Mouse (Mus musculus): ENCODE measurements around the gene Oxsr1. TPM values are rescaled to one million over a fixed set of nuclear protein-coding genes. Genes with fewer than 3 reads are reported as not detected.

Gene Oxsr1
- total RNA-seq, 2 experiments from 2014 or later, result 30.2 to 31.2 TPM

- TF ChIP-seq CTCF (conservative IDR thresholded peaks at IDR 0.05), result no peak
- DNase-seq (ENCODE audit: low spot score in 2 of 2), result no peak
- Histone ChIP-seq H3K4me3 (no peak overlapping the region), H3K27ac (no peak overlapping the region)
Measured at GRCm38 (mm10) chr9:119214601-119215000, 107.6 kb downstream of the Oxsr1 start.

GRCm38 (mm10) chr9:119212996-119213395, 109.2 kb downstream of the Oxsr1 start:
- no peak for TF ChIP-seq CTCF (conservative IDR thresholded peaks at IDR 0.05)
- no peak for DNase-seq (ENCODE audit: low spot score in 2 of 2)
- Histone ChIP-seq H3K27ac (no peak overlapping the region), H3K4me3 (no peak overlapping the region)

- no peak within 1 kb of the TSS for H3K4me3 ChIP-seq
- no peak within 1 kb of the TSS for H3K27ac ChIP-seq
- TF ChIP-seq CTCF (conservative IDR thresholded peaks at IDR 0.05), result no peak
- DNase-seq (ENCODE audit: low spot score in 2 of 2), result no peak
Measured at GRCm38 (mm10) chr9:119208998-119209397, 113.2 kb downstream of the Oxsr1 start, which contains the start of gene Slc22a13. TSS of gene Slc22a13 (minus strand) at chr9:119209098.

- no peak for DNase-seq (ENCODE audit: low spot score in 2 of 2)
- Histone ChIP-seq H3K4me3 (no peak overlapping the region), H3K27ac (no peak overlapping the region)
- no peak for TF ChIP-seq CTCF (conservative IDR thresholded peaks at IDR 0.05)
Measured at GRCm38 (mm10) chr9:119207113-119207512, 115.1 kb downstream of the Oxsr1 start.

- no peak for DNase-seq (ENCODE audit: low spot score in 2 of 2)
- no peak overlapping the region for H3K4me3 ChIP-seq
- TF ChIP-seq CTCF (conservative IDR thresholded peaks at IDR 0.05), result no peak
- no peak overlapping the region for H3K27ac ChIP-seq
Measured at GRCm38 (mm10) chr9:119206666-119207065, 115.6 kb downstream of the Oxsr1 start.

- no peak overlapping the region for H3K4me3 ChIP-seq
- H3K27ac ChIP-seq, result no peak overlapping the region
- TF ChIP-seq CTCF (conservative IDR thresholded peaks at IDR 0.05), result no peak
- DNase-seq (ENCODE audit: low spot score in 2 of 2), result no peak
Measured at GRCm38 (mm10) chr9:119205756-119206155, 116.5 kb downstream of the Oxsr1 start.

GRCm38 (mm10) chr9:119203617-119204016, 118.6 kb downstream of the Oxsr1 start:
- Histone ChIP-seq H3K4me3 (no peak overlapping the region), H3K27ac (no peak overlapping the region)
- no peak for TF ChIP-seq CTCF (conservative IDR thresholded peaks at IDR 0.05)
- no peak for DNase-seq (ENCODE audit: low spot score in 2 of 2)

GRCm38 (mm10) chr9:119201653-119202052, 120.6 kb downstream of the Oxsr1 start:
- H3K27ac ChIP-seq, result no peak overlapping the region
- DNase-seq (ENCODE audit: low spot score in 2 of 2), result no peak
- no peak overlapping the region for H3K4me3 ChIP-seq
- TF ChIP-seq CTCF (conservative IDR thresholded peaks at IDR 0.05), result no peak

GRCm38 (mm10) chr9:119199151-119199861, 122.9 kb downstream of the Oxsr1 start:
- no peak for TF ChIP-seq CTCF (conservative IDR thresholded peaks at IDR 0.05)
- no peak overlapping the region for H3K4me3 ChIP-seq
- no peak overlapping the region for H3K27ac ChIP-seq
- DNase-seq (ENCODE audit: low spot score in 2 of 2), result no peak

GRCm38 (mm10) chr9:119192202-119192990, 129.8 kb downstream of the Oxsr1 start:
- DNase-seq (ENCODE audit: low spot score in 2 of 2), result peak in 1 of 2 experiments; percentile 29
- H3K4me3 ChIP-seq, result no peak overlapping the region
- H3K27ac ChIP-seq, result no peak overlapping the region
- peak; percentile 71 for TF ChIP-seq CTCF (conservative IDR thresholded peaks at IDR 0.05)

Other genes starting within 250 kb of the Oxsr1 start
- gene Plcd1, start 228.9 kb downstream of the Oxsr1 start, total RNA-seq (2021), result 10 to 100 TPM; 10.7 to 11.7 TPM
- gene Dlec1, start 219.9 kb downstream of the Oxsr1 start, total RNA-seq (2021), result 1 to 10 TPM; 3.0 to 3.3 TPM
- gene Acaa1b, start 165.3 kb downstream of the Oxsr1 start, total RNA-seq (2021), result 1 to 10 TPM; 1.6 TPM
- gene Gm47289, start 163.3 kb downstream of the Oxsr1 start, total RNA-seq (2021), result not detected
- not detected for gene Slc22a13, start 113.3 kb downstream of the Oxsr1 start, total RNA-seq (2021)
- gene Acaa1a, start 17.2 kb upstream of the Oxsr1 start, total RNA-seq (2021), result 10 to 100 TPM; 77.9 to 83.1 TPM
- 1 to 10 TPM; 5.4 to 5.7 TPM for gene Myd88, start 19.0 kb upstream of the Oxsr1 start, total RNA-seq (2021)
- gene Xylb, start 35.0 kb upstream of the Oxsr1 start, total RNA-seq (2021), result 1 to 10 TPM; 4.9 to 5.1 TPM
- gene Slc22a14, start 43.1 kb upstream of the Oxsr1 start, total RNA-seq (2021), result not detected
- gene Acvr2b, start 79.7 kb upstream of the Oxsr1 start, total RNA-seq (2021), result 10 to 100 TPM; 13.9 to 14.8 TPM
- 10 to 100 TPM; 17.1 to 19.1 TPM for gene Exog, start 122.5 kb upstream of the Oxsr1 start, total RNA-seq (2021)

Measured in layer of hippocampus, adult 2 months (tissue).